Mouse (Mus musculus): ENCODE results near the gene Cox17.

Cox17 gene

GRCm38 (mm10) chr16:38361933-38362332 lies 15.1 kb downstream of the Cox17 start, which contains the start of gene Popdc2:
Gene Popdc2 (plus strand): TSS chr16:38362209.
- POLR2A ChIA-PET, result interaction anchor here in 3 of 4 experiments (0.6 to 2.3 kb wide), 11 partner anchors 12 to 106 kb away, joined by 3 to 7 read pairs (median 4); partner anchors contain the start of genes Cox17 (in 2 of the 3), Gm21987 (in 2 of the 3), Maats1 (in 1 of the 3) and Pla1a (in 1 of the 3)
- CTCF ChIA-PET, result no interaction called here

GRCm38 (mm10) chr16:38362493-38363255 lies 15.9 kb downstream of the Cox17 start:
- CTCF ChIA-PET, result no interaction called here
- POLR2A ChIA-PET, result interaction anchor here in 3 of 4 experiments (0.6 to 2.3 kb wide), 14 partner anchors 11 to 554 kb away, joined by 3 to 7 read pairs (median 4); partner anchors contain the start of genes Cox17 (in 2 of the 3), Gm21987 (in 2 of the 3), Adprh (in 1 of the 3) and Maats1 (in 1 of the 3)

GRCm38 (mm10) chr16:38363256-38363595 lies 16.4 kb downstream of the Cox17 start:
- ChIA-PET POLR2A (interaction anchor here in 2 of 4 experiments (0.5 to 2.3 kb wide), 7 partner anchors 11 to 240 kb away, joined by 3 to 8 read pairs (median 4); partner anchors contain the start of genes Adprh (in 1 of the 2), Cox17 (in 1 of the 2) and Gm21987 (in 1 of the 2)), CTCF (no interaction called here)

GRCm38 (mm10) chr16:38363657-38364056 lies 16.9 kb downstream of the Cox17 start:
- ChIA-PET CTCF (no interaction called here), POLR2A (interaction anchor here in 2 of 4 experiments (0.5 to 2.3 kb wide), 6 partner anchors 11 to 240 kb away, joined by 3 to 8 read pairs (median 6); partner anchors contain the start of genes Adprh (in 1 of the 2), Cox17 (in 1 of the 2) and Gm21987 (in 1 of the 2))

- ChIA-PET CTCF (no interaction called here), POLR2A (interaction anchor here in 2 of 4 experiments (0.9 to 1.6 kb wide), 3 partner anchors 9 to 27 kb away, joined by 3 to 4 read pairs (median 3); no protein-coding TSS in a partner anchor)
Measured at GRCm38 (mm10) chr16:38365390-38365789, 18.6 kb downstream of the Cox17 start.

GRCm38 (mm10) chr16:38366231-38366630 lies 19.4 kb downstream of the Cox17 start:
- CTCF ChIA-PET, result interaction anchor here in 2 of 4 experiments (0.6 to 0.7 kb wide), 2 partner anchors 25 to 71 kb away, joined by 3 to 5 read pairs; no protein-coding TSS in a partner anchor
- POLR2A ChIA-PET, result interaction anchor here in 1 of 4 experiments (1.2 kb wide), 1 partner anchor 8 kb away, joined by 3 read pairs; no protein-coding TSS in a partner anchor

GRCm38 (mm10) chr16:38368336-38368735 lies 21.5 kb downstream of the Cox17 start:
- ChIA-PET CTCF (no interaction called here), POLR2A (interaction anchor here in 2 of 4 experiments (0.9 to 1.2 kb wide), 4 partner anchors 11 to 82 kb away, joined by 3 read pairs; no protein-coding TSS in a partner anchor)

GRCm38 (mm10) chr16:38369000-38369399 lies 22.2 kb downstream of the Cox17 start:
- CTCF ChIA-PET, result no interaction called here
- POLR2A ChIA-PET, result interaction anchor here in 3 of 4 experiments (0.8 to 1.5 kb wide), 7 partner anchors 21 to 89 kb away, joined by 3 to 6 read pairs (median 3); no protein-coding TSS in a partner anchor

GRCm38 (mm10) chr16:38369431-38369830 lies 22.6 kb downstream of the Cox17 start:
- CTCF ChIA-PET, result interaction anchor here in 2 of 4 experiments (0.8 to 1.0 kb wide), 2 partner anchors 22 to 48 kb away, joined by 3 to 4 read pairs; partner anchors contain the start of genes Cox17 (in 1 of the 2) and Gm21987 (in 1 of the 2)
- POLR2A ChIA-PET, result interaction anchor here in 3 of 4 experiments (0.8 to 1.5 kb wide), 8 partner anchors 20 to 89 kb away, joined by 3 to 6 read pairs (median 3); no protein-coding TSS in a partner anchor

- ChIA-PET POLR2A (interaction anchor here in 3 of 4 experiments (0.5 to 1.5 kb wide), 13 partner anchors 16 to 89 kb away, joined by 3 to 6 read pairs (median 3); no protein-coding TSS in a partner anchor), CTCF (interaction anchor here in 2 of 4 experiments (0.8 to 1.0 kb wide), 2 partner anchors 23 to 49 kb away, joined by 3 to 4 read pairs; partner anchors contain the start of genes Cox17 (in 1 of the 2) and Gm21987 (in 1 of the 2))
Measured at GRCm38 (mm10) chr16:38369992-38370484, 23.2 kb downstream of the Cox17 start.

- CTCF ChIA-PET, result no interaction called here
- POLR2A ChIA-PET, result interaction anchor here in 3 of 4 experiments (0.7 to 1.5 kb wide), 11 partner anchors 17 to 88 kb away, joined by 3 to 6 read pairs (median 3); no protein-coding TSS in a partner anchor
Measured at GRCm38 (mm10) chr16:38370633-38371374, 24.0 kb downstream of the Cox17 start.

GRCm38 (mm10) chr16:38371705-38372296 lies 25.0 kb downstream of the Cox17 start:
- ChIA-PET POLR2A (interaction anchor here in 3 of 4 experiments (0.5 to 3.5 kb wide), 3 partner anchors 22 to 150 kb away, joined by 3 to 24 read pairs (median 15); no protein-coding TSS in a partner anchor), CTCF (no interaction called here)

- ChIA-PET CTCF (interaction anchor here in 1 of 4 experiments (0.7 kb wide), 1 partner anchor 133 kb away, joined by 6 read pairs; no protein-coding TSS in a partner anchor), POLR2A (interaction anchor here (0.6 to 4.9 kb wide), 16 partner anchors 10 to 161 kb away, joined by 3 to 24 read pairs (median 4); partner anchors contain the start of genes Adprh (in 1 of the 4), Cox17 (in 1 of the 4) and Gm21987 (in 1 of the 4))
Measured at GRCm38 (mm10) chr16:38372876-38373275, 26.1 kb downstream of the Cox17 start.

GRCm38 (mm10) chr16:38373439-38373838 lies 26.6 kb downstream of the Cox17 start:
- POLR2A ChIA-PET, result interaction anchor here in 3 of 4 experiments (0.7 to 4.9 kb wide), 20 partner anchors 8 to 110 kb away, joined by 3 to 24 read pairs (median 4); partner anchors contain the start of genes Adprh (in 1 of the 3), Cox17 (in 1 of the 3) and Gm21987 (in 1 of the 3)
- CTCF ChIA-PET, result interaction anchor here in 1 of 4 experiments (0.8 kb wide), 1 partner anchor 110 kb away, joined by 4 read pairs; no protein-coding TSS in a partner anchor

GRCm38 (mm10) chr16:38373941-38374340 lies 27.1 kb downstream of the Cox17 start:
- CTCF ChIA-PET, result interaction anchor here in 2 of 4 experiments (0.6 to 0.8 kb wide), 3 partner anchors 41 to 109 kb away, joined by 4 read pairs; no protein-coding TSS in a partner anchor
- POLR2A ChIA-PET, result interaction anchor here in 3 of 4 experiments (0.7 to 4.9 kb wide), 26 partner anchors 8 to 109 kb away, joined by 3 to 24 read pairs (median 4); partner anchors contain the start of genes Adprh (in 1 of the 3), Cox17 (in 1 of the 3) and Gm21987 (in 1 of the 3)

GRCm38 (mm10) chr16:38374379-38375140 lies 27.8 kb downstream of the Cox17 start:
- CTCF ChIA-PET, result interaction anchor here in 2 of 4 experiments (0.6 to 0.7 kb wide), 2 partner anchors 41 to 84 kb away, joined by 4 read pairs; no protein-coding TSS in a partner anchor
- POLR2A ChIA-PET, result interaction anchor here in 3 of 4 experiments (0.7 to 4.9 kb wide), 23 partner anchors 9 to 101 kb away, joined by 3 to 24 read pairs (median 4); partner anchors contain the start of genes Adprh (in 1 of the 3), Cox17 (in 1 of the 3) and Gm21987 (in 1 of the 3)
